Mouse (Mus musculus) bone marrow macrophage, adult 2 months (primary cell): ENCODE measurements around the gene Rnaseh2b.

ENCODE experiments used
- CTCF ChIP-seq: IDR thresholded peaks from 2 replicates; pipeline ENCODE4 v1.5.1; 2012; ENCODE audit warnings: low read depth, mild to moderate bottlenecking, low read length, moderate library complexity
- POLR2A ChIP-seq: IDR thresholded peaks from 2 replicates; pipeline ENCODE4 v1.6.1; 2012; ENCODE audit warnings: mild to moderate bottlenecking, low read depth, low read length, borderline replicate concordance

GRCm38 (mm10) chr14:62322581-62323344, 30.4 kb downstream of the Rnaseh2b start:
- TF ChIP-seq CTCF (no peak), POLR2A (no peak)
